Mouse (Mus musculus) monocyte, adult 5-6 weeks (primary cell): ENCODE data around the gene Krtap9-3. TPM values are rescaled to one million over a fixed set of nuclear protein-coding genes. Genes with fewer than 3 reads are reported as not detected.

ENCODE experiments used
- ATAC-seq: fragments of 153-309, 156-312 bp; replicated peaks from 2 replicates; pipeline ENCODE4 v1.8.0; 2017; ENCODE audit warnings: mild to moderate bottlenecking; ENCODE audit not compliant: low TSS enrichment, insufficient number of reproducible peaks, severe bottlenecking, poor library complexity, low FRiP score
- total RNA-seq: library from RNA; stranded (forward); fragments of 200-1000, 200-491, 200-594 nt; gene quantifications from 3 replicates; pipeline ENCODE4 v1.2.3, GENCODE M21; 2017

Gene Krtap9-3
- total RNA-seq, 1 experiment from 2014 or later: not detected

DNA sequence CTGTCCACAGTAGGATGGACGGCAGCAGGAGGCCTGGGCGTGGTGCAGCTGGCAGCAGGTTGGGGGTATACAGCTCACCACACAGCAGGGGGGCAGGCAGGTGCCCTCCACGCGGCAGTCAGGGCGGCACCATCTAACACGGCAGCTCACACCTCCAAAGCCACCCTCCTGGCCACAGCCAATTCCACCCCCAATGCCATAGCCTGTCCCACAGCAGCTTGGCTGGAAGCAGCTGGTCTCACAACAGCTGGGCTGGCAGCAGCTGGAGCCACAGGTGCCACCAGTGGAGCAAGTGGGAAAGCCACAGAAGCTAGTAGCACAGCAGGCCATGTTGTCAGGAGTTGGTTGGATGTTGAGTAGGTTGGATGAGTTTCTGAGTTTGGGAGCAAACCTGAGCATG lies 17.3 kb downstream of the Krtap9-3 start, which contains the start of gene Krtap1-5:
Gene Krtap1-5, minus strand, starts transcription at position 381 of the 400 bp plus-strand sequence.
- ATAC-seq: no peak

DNA sequence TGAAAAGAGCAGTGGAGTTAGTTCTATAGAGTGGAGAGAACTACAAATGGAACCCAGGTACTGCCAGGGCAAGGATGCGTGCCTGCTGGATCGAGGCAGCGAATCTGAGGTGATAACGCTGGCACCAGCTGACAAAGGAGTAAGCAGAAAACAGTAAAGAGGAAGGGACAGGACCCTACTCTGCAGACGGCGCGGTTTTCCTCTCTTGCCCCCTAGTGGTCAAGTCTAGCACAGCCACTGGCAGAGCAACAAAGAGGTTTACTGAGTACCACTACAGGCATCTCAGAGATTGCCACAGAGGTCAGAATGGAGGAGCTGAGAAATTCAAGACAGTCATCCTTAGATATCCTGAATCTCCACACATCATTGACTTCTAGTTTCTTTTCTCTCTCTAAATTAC lies 23.8 kb downstream of the Krtap9-3 start:
- ATAC-seq: no peak

DNA sequence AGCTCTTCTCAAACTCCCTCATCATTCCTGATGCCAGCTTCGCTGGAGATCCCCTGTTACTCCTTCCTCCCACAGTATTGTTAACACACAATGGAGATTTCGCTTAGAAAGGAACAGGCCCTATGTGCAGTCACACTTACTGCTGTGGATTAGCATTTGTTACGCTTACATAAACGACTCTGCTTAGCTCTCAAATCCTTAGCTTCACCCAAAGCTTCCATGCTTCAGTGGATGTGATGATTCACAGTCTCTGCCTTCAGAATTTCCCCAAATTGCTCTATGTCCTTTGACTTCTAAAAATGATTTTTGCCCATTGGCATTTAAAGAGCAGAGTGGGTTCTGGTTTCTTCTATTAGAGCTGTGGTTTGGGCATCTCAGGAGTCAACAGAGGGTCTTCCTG lies 24.7 kb downstream of the Krtap9-3 start:
- no peak for ATAC-seq

DNA sequence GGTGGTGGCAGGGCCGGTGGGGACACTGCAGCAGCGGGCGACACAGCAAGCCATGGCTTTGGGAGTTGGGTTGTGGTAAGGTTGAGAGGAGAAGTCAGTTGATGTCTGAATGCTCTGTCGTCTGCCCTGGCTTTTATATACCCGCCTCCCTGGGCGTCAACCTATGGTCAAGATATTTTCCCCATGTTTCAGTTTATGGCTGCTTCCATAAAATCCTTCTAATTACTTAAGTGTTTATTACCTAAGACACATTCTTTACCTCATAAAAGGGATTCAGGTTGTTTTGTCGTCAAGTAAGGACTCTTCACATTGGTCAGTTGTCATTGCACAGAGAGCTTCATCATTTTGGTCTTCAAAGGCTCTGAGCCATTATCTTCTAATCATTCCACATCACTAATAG lies 31.4 kb downstream of the Krtap9-3 start, which contains the start of gene Krtap3-1:
Gene Krtap3-1, minus strand, starts transcription at position 101 of the 400 bp plus-strand sequence.
- no peak for ATAC-seq

DNA sequence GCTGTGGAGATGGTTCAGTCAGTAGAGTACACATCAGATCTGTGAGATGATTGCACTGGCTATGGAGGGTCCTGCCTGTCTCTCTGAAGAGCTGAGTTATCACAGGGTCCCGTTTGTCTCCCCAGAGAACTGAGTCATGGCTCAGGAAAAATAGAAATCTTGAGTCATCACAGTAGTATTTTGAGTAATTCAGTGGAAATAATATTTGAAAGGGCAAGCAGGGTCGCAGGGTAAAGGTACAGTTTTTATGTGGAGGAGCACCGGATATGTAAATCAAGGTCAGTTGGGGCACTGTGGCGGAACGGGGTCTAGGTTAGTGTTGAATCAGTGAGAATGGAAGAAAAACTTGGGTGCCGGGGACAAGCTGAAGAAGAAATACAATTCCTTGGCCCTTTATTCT lies 35.3 kb downstream of the Krtap9-3 start:
- no peak for ATAC-seq

DNA sequence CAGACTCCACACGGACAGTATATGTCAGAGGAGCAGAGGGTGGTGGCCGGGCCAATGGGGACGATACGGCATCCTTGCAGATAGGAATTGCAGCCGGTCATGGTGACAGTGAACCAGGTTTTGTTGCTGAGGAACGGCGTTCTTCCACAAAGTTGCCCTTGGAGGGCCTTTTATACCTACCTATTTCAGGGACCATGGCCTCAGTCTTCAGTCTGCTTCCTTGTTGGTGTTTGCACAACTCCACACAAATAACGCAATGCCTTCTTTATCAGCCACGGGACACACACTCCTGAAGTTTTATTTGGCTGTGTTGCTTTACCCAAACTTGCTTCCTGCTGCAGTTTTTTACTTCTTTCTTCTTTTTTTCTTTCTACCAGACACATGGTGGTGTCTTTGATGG lies 38.5 kb downstream of the Krtap9-3 start, which contains the start of gene Gm11939:
Gene Gm11939, minus strand, starts transcription at position 101 of the 400 bp plus-strand sequence.
- no peak for ATAC-seq

DNA sequence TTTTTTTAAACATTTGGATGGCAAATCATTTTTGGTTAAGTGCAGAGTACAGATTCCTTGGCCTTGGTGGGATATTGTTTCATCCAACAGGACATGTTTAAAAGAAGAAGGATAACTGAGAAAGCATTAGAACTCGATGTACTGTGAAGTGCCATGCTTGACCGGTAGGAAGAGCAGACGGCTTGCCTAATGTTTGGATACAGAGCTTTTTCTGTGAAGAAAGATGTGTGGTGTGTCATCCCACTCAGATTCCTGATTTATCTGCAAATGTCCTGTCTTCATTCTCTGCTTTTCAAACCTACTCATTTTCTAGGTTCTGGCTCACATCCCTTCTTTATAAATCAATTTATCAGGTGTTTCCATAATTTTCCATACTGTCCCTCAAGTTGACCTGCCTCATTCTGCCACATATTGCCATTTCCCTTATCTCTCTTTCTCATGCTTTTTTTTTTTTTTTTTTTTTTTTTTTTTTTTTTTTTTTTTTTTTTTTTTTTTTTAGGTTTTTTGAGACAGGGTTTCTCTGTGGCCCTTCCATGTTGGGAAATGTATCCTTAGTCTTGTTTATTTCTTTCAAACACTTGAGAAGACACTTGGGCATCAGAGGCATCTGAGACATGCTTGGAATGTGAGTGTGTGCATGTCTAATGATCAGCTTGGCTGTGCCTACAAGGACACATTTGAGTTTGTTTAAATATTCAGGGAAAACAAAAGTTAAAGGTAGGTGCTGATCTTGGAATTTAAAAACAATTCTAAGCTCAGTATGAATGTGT lies 39.7 kb downstream of the Krtap9-3 start:
- no peak for ATAC-seq

DNA sequence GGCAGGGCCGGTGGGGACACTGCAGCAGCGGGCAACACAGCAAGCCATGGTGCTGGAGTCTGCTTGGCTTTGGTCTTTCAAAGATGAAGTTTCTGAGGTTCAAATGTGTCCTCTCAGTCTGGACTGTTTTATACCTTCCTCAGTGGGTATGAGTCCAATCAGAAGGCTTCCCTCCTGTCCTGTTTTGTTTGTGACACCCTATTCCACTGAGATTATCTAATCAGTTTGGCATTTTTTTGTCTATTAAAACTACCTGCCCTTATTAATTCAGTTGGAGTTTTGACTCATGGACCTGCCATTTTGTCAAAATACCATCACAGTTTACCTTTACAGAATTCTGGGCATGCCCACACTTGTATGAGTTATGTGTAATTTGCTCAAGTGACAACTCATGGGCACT lies 41.2 kb downstream of the Krtap9-3 start, which contains the start of gene Krtap3-2:
Gene Krtap3-2, minus strand, starts transcription at position 101 of the 400 bp plus-strand sequence.
- no peak for ATAC-seq

DNA sequence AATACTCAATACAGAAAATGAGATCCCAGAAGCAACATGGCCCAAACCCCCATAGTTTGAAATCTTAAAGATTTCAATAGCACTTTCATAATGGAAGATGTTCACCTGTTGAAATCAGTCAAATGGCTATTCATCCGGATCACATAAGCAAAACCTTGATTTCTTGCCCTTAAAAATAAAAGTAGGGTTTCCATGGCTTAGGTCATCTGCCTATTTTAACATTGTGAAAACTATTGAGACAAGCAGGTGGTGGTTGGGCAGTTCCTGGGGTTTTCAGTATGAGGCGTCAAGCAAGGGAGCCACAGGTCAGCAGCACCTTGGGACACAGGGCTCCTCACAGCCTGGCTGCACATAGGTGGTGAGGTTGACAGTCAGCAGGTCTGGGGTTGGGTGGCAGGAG lies 41.7 kb downstream of the Krtap9-3 start:
- no peak for ATAC-seq

DNA sequence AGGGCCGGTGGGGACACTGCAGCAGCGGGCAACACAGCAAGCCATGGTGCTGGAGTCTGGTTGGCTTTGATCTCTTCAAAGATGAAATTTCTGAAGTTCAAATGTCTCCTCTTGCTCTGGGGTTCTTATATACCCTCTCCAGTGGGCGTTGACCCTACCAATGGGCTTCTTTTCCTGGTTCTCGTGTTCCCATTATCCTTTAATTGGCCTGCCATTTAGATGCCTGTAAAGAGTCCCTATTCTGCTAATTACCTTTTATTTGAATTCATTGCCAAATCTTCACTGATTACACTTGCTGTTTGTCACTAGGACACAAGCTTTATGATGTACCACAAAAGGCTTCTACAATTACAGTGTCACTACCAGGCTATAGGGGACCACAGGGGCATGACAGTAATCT lies 47.1 kb downstream of the Krtap9-3 start, which contains the start of gene Krtap3-3:
Gene Krtap3-3, minus strand, starts transcription at position 101 of the 400 bp plus-strand sequence.
- no peak for ATAC-seq

DNA sequence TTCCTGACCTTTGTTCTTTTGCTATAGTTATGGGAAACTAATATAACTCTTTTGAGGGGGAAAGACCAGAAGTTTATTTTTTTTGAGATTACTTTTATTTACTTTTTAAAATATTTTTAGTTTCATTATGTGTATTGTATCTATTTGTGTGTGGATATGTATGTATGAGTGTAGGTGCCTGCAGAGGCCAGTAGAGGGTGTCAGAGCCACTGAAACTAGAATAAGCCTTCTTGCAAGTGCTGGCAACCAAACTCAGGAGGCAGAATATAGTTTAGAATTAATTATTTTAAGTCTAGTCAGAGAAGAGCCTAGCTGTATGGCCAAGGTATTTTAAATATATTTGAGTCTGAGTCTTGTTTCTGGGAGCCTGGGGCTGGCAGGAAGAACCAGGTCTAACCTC lies 50.0 kb downstream of the Krtap9-3 start:
- no peak for ATAC-seq

Other genes with a start within 250 kb of the Krtap9-3 start
- not detected in 3 replicates for gene Krt27, start 247.0 kb downstream of the Krtap9-3 start, total RNA-seq
- not detected in 3 replicates for gene Krt28, start 223.2 kb downstream of the Krtap9-3 start, total RNA-seq
- gene Krt10, start 208.7 kb downstream of the Krtap9-3 start, total RNA-seq: 0.29 to 3.1 TPM (median 1.6 TPM) in 3 replicates
- gene Krt12, start 175.8 kb downstream of the Krtap9-3 start, total RNA-seq: not detected in 3 replicates
- not detected in 3 replicates for gene Krt20, start 160.0 kb downstream of the Krtap9-3 start, total RNA-seq
- not detected in 3 replicates for gene Krt23, start 105.0 kb downstream of the Krtap9-3 start, total RNA-seq
- gene Krt39, start 76.8 kb downstream of the Krtap9-3 start, total RNA-seq: not detected in 3 replicates
- not detected in 3 replicates for gene Krt40, start 54.9 kb downstream of the Krtap9-3 start, total RNA-seq
- gene Krtap3-3, start 47.2 kb downstream of the Krtap9-3 start, total RNA-seq: not detected in 3 replicates
- gene Krtap3-2, start 41.3 kb downstream of the Krtap9-3 start, total RNA-seq: not detected in 3 replicates
- not detected in 3 replicates for gene Gm11939, start 38.6 kb downstream of the Krtap9-3 start, total RNA-seq
- gene Krtap3-1, start 31.5 kb downstream of the Krtap9-3 start, total RNA-seq: not detected in 3 replicates
- not detected in 3 replicates for gene Krtap1-5, start 17.1 kb downstream of the Krtap9-3 start, total RNA-seq
- not detected in 3 replicates for gene Krtap1-4, start 14.5 kb downstream of the Krtap9-3 start, total RNA-seq
- gene Krtap1-3, start 6.8 kb downstream of the Krtap9-3 start, total RNA-seq: not detected in 3 replicates
- gene Gm11938, start 5.2 kb upstream of the Krtap9-3 start, total RNA-seq: not detected in 3 replicates
- gene Gm11937, start 12.1 kb upstream of the Krtap9-3 start, total RNA-seq: not detected in 3 replicates
- gene Krtap2-4, start 16.7 kb upstream of the Krtap9-3 start, total RNA-seq: not detected in 3 replicates
- not detected in 3 replicates for gene Gm11562, start 22.3 kb upstream of the Krtap9-3 start, total RNA-seq
- gene Krtap4-1, start 30.1 kb upstream of the Krtap9-3 start, total RNA-seq: not detected in 3 replicates
- not detected in 3 replicates for gene Krtap4-2, start 37.0 kb upstream of the Krtap9-3 start, total RNA-seq
- gene Krtap4-7, start 46.0 kb upstream of the Krtap9-3 start, total RNA-seq: not detected in 3 replicates
- not detected in 3 replicates for gene Gm11555, start 52.1 kb upstream of the Krtap9-3 start, total RNA-seq
- gene Gm11563, start 60.9 kb upstream of the Krtap9-3 start, total RNA-seq: not detected in 3 replicates
- not detected in 3 replicates for gene Krtap4-6, start 67.9 kb upstream of the Krtap9-3 start, total RNA-seq
- not detected in 3 replicates for gene Gm14190, start 92.6 kb upstream of the Krtap9-3 start, total RNA-seq
- not detected in 3 replicates for gene Gm14180, start 136.2 kb upstream of the Krtap9-3 start, total RNA-seq
- not detected in 3 replicates for gene Gm11595, start 174.8 kb upstream of the Krtap9-3 start, total RNA-seq
- not detected in 3 replicates for gene Krtap4-8, start 182.6 kb upstream of the Krtap9-3 start, total RNA-seq
- gene Krtap4-9, start 187.1 kb upstream of the Krtap9-3 start, total RNA-seq: not detected in 3 replicates
- gene Gm11596, start 195.4 kb upstream of the Krtap9-3 start, total RNA-seq: not detected in 3 replicates
- not detected in 3 replicates for gene Gm11569, start 200.8 kb upstream of the Krtap9-3 start, total RNA-seq
- gene Gm11554, start 206.3 kb upstream of the Krtap9-3 start, total RNA-seq: not detected in 3 replicates
- not detected in 3 replicates for gene Krtap4-13, start 211.8 kb upstream of the Krtap9-3 start, total RNA-seq
- gene Gm11564, start 217.6 kb upstream of the Krtap9-3 start, total RNA-seq: not detected in 3 replicates
- gene 2300003K06Rik, start 240.0 kb upstream of the Krtap9-3 start, total RNA-seq: not detected in 3 replicates